Mouse (Mus musculus): ENCODE measurements around the gene Bace2.

GRCm38 (mm10) chr16:97362231-97362888, 5.8 kb downstream of the Bace2 start:
- TF ChIP-seq CTCF (IDR thresholded peaks at IDR 0.05; ENCODE audit: control insufficient read depth, insufficient read depth, insufficient read length) (no peak), MAX (IDR thresholded peaks at IDR 0.05) (no peak), MYOG (IDR thresholded peaks at IDR 0.05; ENCODE audit: control insufficient read depth, extremely low read depth, insufficient read length) (no peak), MYOD1 (IDR thresholded peaks at IDR 0.05; ENCODE audit: control insufficient read depth, insufficient read length, low read depth) (no peak), USF1 (IDR thresholded peaks at IDR 0.05; ENCODE audit: low read depth) (no peak), FOSL1 (IDR thresholded peaks at IDR 0.05; ENCODE audit: insufficient read depth, low read length, poor library complexity, severe bottlenecking) (no peak), CEBPB (IDR thresholded peaks at IDR 0.05; ENCODE audit: low read depth) (no peak)

Measured in C2C12 (cell line).